Mouse (Mus musculus) E14TG2a.4 (cell line): ENCODE measurements around the gene Agbl4.

Source experiments
- CTCF ChIP-seq: conservative IDR thresholded peaks from 2 replicates; pipeline ENCODE4 v1.5.1; 2014; ENCODE audit warnings: low read length
- POU5F1 ChIP-seq: IDR thresholded peaks from 2 replicates; pipeline ENCODE4 v1.6.1; 2014; ENCODE audit warnings: low read length, borderline replicate concordance

DNA sequence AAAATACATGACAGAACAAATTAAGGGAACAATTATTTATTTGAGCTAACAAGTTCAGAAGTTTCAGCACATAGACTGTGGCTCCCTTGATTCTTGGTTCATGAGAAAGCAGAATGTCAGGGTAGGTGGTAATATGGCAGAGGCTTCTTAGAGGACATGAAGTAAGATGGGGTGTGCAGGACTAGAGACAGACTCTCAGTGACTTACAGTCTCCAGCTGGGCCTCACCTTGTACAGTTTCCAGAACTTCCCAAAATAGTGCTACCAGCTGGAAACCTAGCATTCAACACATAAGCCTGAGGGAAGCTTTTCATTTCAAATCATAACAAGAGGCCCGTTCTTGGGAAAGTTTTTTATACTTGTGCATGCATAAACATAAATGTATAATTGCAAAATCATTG, 836.4 kb downstream of the Agbl4 start:
- TF ChIP-seq CTCF (no peak), POU5F1 (no peak)
